ENCODE assay signal across 8 mouse cellular contexts in the genomic region with DNA sequence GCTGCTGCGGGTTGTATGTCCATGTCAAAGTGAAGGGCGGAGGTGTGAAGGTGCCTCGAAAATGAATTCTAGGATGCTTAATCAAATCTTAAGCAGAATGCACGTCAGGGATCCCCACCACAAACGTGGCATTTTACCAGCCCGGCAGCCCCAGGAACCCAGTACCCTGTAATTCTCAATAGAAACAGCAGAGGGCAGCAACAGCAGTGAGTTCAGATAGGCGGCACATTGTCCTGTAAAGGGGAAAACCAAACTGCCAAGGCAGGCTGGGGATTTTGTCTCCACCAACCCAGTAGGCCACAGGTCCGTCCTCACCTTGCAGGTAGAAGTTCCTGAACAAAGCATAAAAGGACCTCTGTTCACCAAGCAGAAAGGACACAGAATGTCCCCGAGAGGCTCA. TPM values are rescaled to one million over a fixed set of nuclear protein-coding genes. Genes with fewer than 3 reads are reported as not detected.
DNase-seq lines count a peak whose midpoint lies in the region; ATAC-seq lines count a peak whose summit lies in the region.

No protein-coding gene starts in this region.

- no peak overlapping the region for H3K9ac ChIP-seq in liver, embryonic 13.5 days

- ATAC-seq in liver, embryonic 13.5 days (ENCODE audit: low read depth): no peak

- no peaks in the 10 kb centered on the region for H3K36me3 ChIP-seq in liver, embryonic 13.5 days

- H3K27me3 ChIP-seq in liver, embryonic 13.5 days: no peaks in the 10 kb centered on the region; the same call in 1 of the 2 replicates

- peak overlapping the region; percentile 27 for H3K4me2 ChIP-seq in liver, embryonic 13.5 days

- 13% methylated on average over 9 of the region's 9 CpGs for WGBS in liver, embryonic 13.5 days (ENCODE audit: insufficient replicate concordance)

- H3K4me1 ChIP-seq in liver, embryonic 13.5 days (replicated peaks): peaks cover 24% of the 10 kb centered on the region

- H3K4me3 ChIP-seq in liver, embryonic 13.5 days (replicated peaks): no peak overlapping the region

- peak; percentile 57 for DNase-seq in 3134 (ENCODE audit: extremely low read depth, insufficient read length, low spot score)
- peak; percentile 66 for DNase-seq in Muller cell, postnatal 12 days (ENCODE audit: inconsistent ontology term)
- DNase-seq in cerebellum, adult 9-11 months: peak; percentile 80
- peak; percentile 50 to 61 for DNase-seq in gastrocnemius, postnatal 36 days
- DNase-seq in kidney, postnatal 10 days: peak; percentile 83
- DNase-seq in liver, embryonic 13.5 days: peak; percentile 54
- peak; percentile 54 for DNase-seq in ovary, postnatal 10 days (ENCODE audit: low spot score)
- DNase-seq in thymus, postnatal 0 days (ENCODE audit: low spot score): peak; percentile 81

- no peak overlapping the region for H3K27ac ChIP-seq in liver, embryonic 13.5 days

- H3K9me3 ChIP-seq in liver, embryonic 13.5 days (replicated peaks): no peaks in the 10 kb centered on the region

- intact Hi-C loops in gastrocnemius, postnatal 36 days (cut with DNase I): loop anchor here (10.0 kb wide), 1 partner anchor 382 kb away; no protein-coding TSS in a partner anchor

RNA-seq across cellular contexts. Expression of a gene that starts 2.0 kb away (rescaled TPM):
- 10 to 100 TPM; 26.0 to 26.4 TPM for total RNA-seq in gastrocnemius, postnatal 36 days (2021)
- polyA plus RNA-seq in liver, embryonic 13.5 days (2015; fragmentation: Nextera tagmentation; extraction: Ambion mirVana): 16.1 and 16.8 TPM in 2 replicates
- polyA plus RNA-seq in thymus, postnatal 0 days (2015; fragmentation: Nextera tagmentation; extraction: Ambion mirVana): 34.3 and 35.0 TPM in 2 replicates
